Mouse (Mus musculus) thymus, adult 2 months (tissue): ENCODE data around the gene Prkcb.

ENCODE experiments used
- CTCF ChIP-seq: fragments of 200-500 bp; IDR thresholded peaks from 2 replicates; pipeline ENCODE4 v1.5.1; 2012; ENCODE audit warnings: mild to moderate bottlenecking, control low read depth, low read length, moderate library complexity, borderline replicate concordance; ENCODE audit not compliant: control insufficient read depth, poor library complexity, insufficient read depth; ENCODE audit errors: extremely low read depth
- POLR2A ChIP-seq: fragments of 200-500 bp; IDR thresholded peaks from 2 replicates; pipeline ENCODE4 v1.6.1; 2012; ENCODE audit warnings: mild to moderate bottlenecking, low read length, control low read depth, moderate library complexity; ENCODE audit not compliant: control insufficient read depth, poor library complexity, insufficient read depth; ENCODE audit errors: extremely low read depth

DNA sequence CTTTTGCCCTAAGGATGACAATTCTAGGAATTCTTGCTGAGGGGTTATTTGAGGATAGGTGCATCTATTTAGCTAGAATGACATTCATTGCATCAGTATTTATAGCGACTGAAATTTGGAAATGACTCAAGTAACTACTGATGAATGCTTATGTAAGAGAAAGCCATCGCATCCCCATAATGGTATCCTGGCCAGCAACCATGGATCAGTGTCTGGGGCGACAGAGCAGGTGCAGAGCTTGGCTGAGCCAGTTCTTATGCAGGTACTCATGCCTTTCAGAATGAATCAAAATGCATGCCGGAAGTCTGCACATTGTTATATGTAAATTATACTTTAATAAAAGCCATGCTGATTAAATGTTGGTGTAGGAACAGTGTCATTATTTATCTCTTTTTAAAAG, 143.8 kb downstream of the Prkcb start:
- TF ChIP-seq CTCF (no peak), POLR2A (no peak)
